Mouse (Mus musculus) olfactory bulb, adult 2 months (tissue): ENCODE data around the gene Slc43a1.

Source experiments
- CTCF ChIP-seq: fragments of 200-500 bp; IDR thresholded peaks from 2 replicates; pipeline ENCODE4 v1.5.1; 2012; ENCODE audit warnings: low read depth, mild to moderate bottlenecking, low read length, moderate library complexity; ENCODE audit not compliant: insufficient read depth
- POLR2A ChIP-seq: fragments of 200-500 bp; IDR thresholded peaks from 2 replicates; pipeline ENCODE4 v1.6.1; 2012; ENCODE audit warnings: mild to moderate bottlenecking, low read depth, low read length, moderate library complexity; ENCODE audit not compliant: insufficient read depth

DNA sequence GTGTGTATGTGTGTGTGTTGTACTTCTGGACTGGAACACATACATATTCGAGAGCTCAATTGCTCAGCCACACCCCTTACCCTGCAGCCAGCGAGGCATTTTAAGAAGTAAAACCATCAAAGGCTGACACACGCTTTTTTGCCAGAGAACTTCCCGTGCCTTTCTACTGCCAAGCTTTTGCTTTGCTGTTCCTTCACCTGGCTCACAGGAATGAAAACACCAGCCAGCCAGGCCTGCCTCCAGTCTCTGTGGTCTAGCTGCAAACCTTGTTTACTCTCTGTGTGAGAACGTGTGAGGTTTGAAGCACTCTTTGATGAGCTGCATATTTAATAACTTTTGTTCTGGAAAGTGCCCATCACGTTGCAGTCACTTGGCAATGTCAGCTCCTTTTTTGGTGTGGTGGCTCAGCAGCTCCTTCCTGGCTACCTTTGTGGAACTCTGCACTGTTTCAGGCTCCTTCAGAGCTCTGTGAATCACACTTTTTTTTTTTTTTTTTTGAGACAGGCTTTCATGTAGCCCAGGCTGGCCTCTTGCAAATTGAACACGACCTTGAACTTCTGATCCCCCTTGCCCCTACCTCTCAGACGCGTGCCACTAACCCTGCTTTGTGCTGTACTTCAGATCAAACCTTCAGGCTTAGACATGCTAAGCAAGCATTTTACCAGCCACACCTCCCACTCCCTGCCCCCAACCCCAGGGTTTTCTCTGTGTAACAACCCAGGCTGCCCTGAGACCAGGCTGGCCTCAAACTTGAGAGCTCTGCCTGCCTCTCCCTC is 645 bp upstream of the Slc43a1 start:
- no peak for TF ChIP-seq POLR2A
- no peak for TF ChIP-seq CTCF
